Mouse (Mus musculus) ES-E14 (cell line): Measurements from ENCODE around the gene Man2a1. TPM values are rescaled to one million over a fixed set of nuclear protein-coding genes. Genes with fewer than 3 reads are reported as not detected.

ENCODE experiments used
- DNase-seq: peaks from one replicate; pipeline ENCODE4 v3.0.0-alpha.2; 2013; ENCODE audit warnings: low read depth, low spot score
- H3K27ac ChIP-seq: 2 replicates; pipeline ENCODE4 v1.5.1; 2012; ENCODE audit warnings: low read depth, mild to moderate bottlenecking, low read length, moderate library complexity, mixed read lengths; ENCODE audit not compliant: poor library complexity, insufficient read depth, severe bottlenecking
- H3K36me3 ChIP-seq: 2 replicates; pipeline ENCODE4 v1.6.1; 2012; ENCODE audit warnings: mild to moderate bottlenecking, low read length, moderate library complexity, mixed read lengths; ENCODE audit not compliant: control insufficient read depth, poor library complexity, insufficient read depth, severe bottlenecking
- H3K4me1 ChIP-seq, 2 experiments: fragments of 150-350 bp in 1 of 2; sonication (generic) in 1 of 2; 2 replicates each; pipeline ENCODE4 v1.6.1; 2012; ENCODE audit warnings: low read length in 2 of 2, mild to moderate bottlenecking in 1 of 2, mixed read lengths in 1 of 2; ENCODE audit not compliant: control insufficient read depth in 2 of 2, insufficient read depth in 2 of 2, poor library complexity in 1 of 2
- H3K4me3 ChIP-seq, 2 experiments: fragments of 150-350 bp in 1 of 2; sonication (generic) in 1 of 2; 2 replicates each; pipeline ENCODE4 v1.5.1; 2012; ENCODE audit warnings: low read length in 2 of 2, low read depth in 1 of 2, mild to moderate bottlenecking in 1 of 2, mixed read lengths in 1 of 2; ENCODE audit not compliant: insufficient read depth in 1 of 2, poor library complexity in 1 of 2, severe bottlenecking in 1 of 2
- H3K9ac ChIP-seq: 2 replicates; pipeline ENCODE4 v1.6.1; 2012; ENCODE audit warnings: low read depth, mild to moderate bottlenecking, low read length, mixed read lengths; ENCODE audit not compliant: poor library complexity, insufficient read depth, severe bottlenecking
- H3K9me3 ChIP-seq: fragments of 150-350 bp; sonication (generic); 2 replicates; pipeline ENCODE4 v1.6.1; 2012; ENCODE audit warnings: low read depth, mild to moderate bottlenecking, low read length; ENCODE audit not compliant: control insufficient read depth, insufficient read depth
- CHD2 ChIP-seq: IDR thresholded peaks from 2 replicates; pipeline ENCODE4 v1.6.1; 2014; ENCODE audit warnings: mild to moderate bottlenecking, low read depth, low read length, inconsistent platforms
- HCFC1 ChIP-seq: IDR thresholded peaks from 2 replicates; pipeline ENCODE4 v1.6.1; 2012; ENCODE audit warnings: low read length, inconsistent platforms, borderline replicate concordance; ENCODE audit not compliant: insufficient read depth
- MAFK ChIP-seq: IDR thresholded peaks from 2 replicates; pipeline ENCODE4 v1.6.1; 2014; ENCODE audit warnings: mild to moderate bottlenecking, low read depth, low read length, inconsistent platforms; ENCODE audit not compliant: insufficient read depth
- ZC3H11A ChIP-seq: IDR thresholded peaks from 2 replicates; pipeline ENCODE4 v1.6.1; 2012; ENCODE audit warnings: low read depth, mild to moderate bottlenecking, inconsistent platforms, low read length, borderline replicate concordance
- ZNF384 ChIP-seq: IDR thresholded peaks from 2 replicates; pipeline ENCODE4 v1.6.1; 2012; ENCODE audit warnings: low read depth, low read length, inconsistent platforms
- in situ Hi-C, 2 experiments: fragments of 600-800 bp; cut with MboI; formaldehyde crosslinking; loops; one replicate each; pipeline ENCODE4 v1.15.1; 2025; ENCODE audit warnings: low sequenced_read_pairs in 2 of 2, inconsistent platforms in 1 of 2; ENCODE audit not compliant: unreplicated experiment in 2 of 2
- total RNA-seq: library from RNA; depleted of rRNA; stranded (reverse); fragments of 300-350 nt; gene quantifications from 2 replicates; pipeline ENCODE4 v1.2.3, GENCODE M21; 2012

Man2a1 gene
- total RNA-seq, 1 experiment: 42.7 TPM

DNA sequence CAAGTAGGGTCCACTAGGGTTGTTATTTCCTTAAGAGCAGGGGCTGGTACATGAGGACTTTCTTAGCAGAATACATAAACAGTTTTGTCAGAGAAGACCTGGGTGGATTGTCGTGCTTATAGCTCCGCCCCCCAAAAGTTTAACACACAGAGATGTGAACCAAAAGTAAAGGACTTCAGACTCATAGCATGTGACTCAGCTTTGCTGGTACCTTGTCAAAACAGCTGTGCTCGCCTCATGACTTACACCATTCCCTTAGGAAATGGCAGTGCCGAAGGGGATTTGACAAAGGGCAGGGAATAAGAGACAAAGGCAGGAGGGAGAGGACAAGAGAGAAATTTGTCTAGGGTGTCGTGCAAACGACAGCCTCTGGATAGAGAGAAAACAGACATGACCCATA lies 166.0 kb downstream of the Man2a1 start:
- TF ChIP-seq ZC3H11A: no peak
- no peak for TF ChIP-seq MAFK
- no peak for TF ChIP-seq HCFC1
- TF ChIP-seq CHD2: no peak
- H3K27ac ChIP-seq: no peak overlapping the region
- in situ Hi-C loops: no loop called here
- no peak overlapping the region for H3K4me3 ChIP-seq
- no peak overlapping the region for H3K9ac ChIP-seq
- no peak for DNase-seq
- no peaks in the 10 kb centered on the region for H3K4me1 ChIP-seq
- H3K9me3 ChIP-seq: no peaks in the 10 kb centered on the region
- no peaks in the 10 kb centered on the region for H3K36me3 ChIP-seq

DNA sequence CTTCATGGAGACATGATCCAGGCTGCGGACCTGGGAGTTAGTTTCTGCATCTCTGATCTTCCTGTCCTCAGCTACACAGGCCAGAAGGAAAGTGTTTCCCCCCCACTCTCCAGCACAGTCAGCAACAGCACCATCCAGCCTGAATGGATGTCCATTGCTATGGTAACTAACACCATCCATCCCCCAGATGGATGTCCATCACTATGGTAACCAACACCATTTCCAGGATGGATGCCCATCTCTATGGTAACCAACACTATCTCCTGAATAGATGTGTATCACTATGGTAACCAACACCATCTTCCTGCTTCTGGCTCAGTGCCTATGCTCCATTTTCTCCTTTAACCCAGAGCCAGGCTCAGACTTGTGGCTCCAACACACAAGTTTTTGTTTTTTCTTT lies 169.7 kb downstream of the Man2a1 start:
- H3K4me3 ChIP-seq: no peak overlapping the region
- no peaks in the 10 kb centered on the region for H3K4me1 ChIP-seq
- H3K9me3 ChIP-seq: no peaks in the 10 kb centered on the region
- DNase-seq: no peak
- H3K27ac ChIP-seq: no peak overlapping the region
- in situ Hi-C loops: no loop called here
- TF ChIP-seq ZC3H11A: no peak
- H3K9ac ChIP-seq: no peak overlapping the region
- no peaks in the 10 kb centered on the region for H3K36me3 ChIP-seq

DNA sequence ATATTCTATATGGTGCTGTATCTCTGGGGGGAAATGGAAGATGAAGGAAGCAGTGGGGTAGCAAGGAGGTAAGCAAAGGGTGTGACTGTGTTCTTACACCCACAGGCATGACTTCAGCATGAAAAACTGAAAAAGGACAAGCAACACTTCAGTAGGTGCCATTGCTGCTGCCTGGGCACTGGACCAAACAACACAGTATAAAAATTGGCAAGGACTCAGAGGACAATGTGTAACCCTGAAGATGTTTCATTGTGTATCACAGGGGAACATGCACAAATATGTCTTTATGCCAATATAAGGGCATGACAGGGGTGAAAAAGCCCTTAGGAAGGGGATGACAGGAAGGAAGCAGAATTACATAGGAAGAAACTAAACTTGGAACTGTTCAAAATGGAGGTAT lies 172.1 kb downstream of the Man2a1 start:
- Histone ChIP-seq H3K4me1 (no peaks in the 10 kb centered on the region), H3K27ac (no peak overlapping the region), H3K9me3 (no peaks in the 10 kb centered on the region), H3K9ac (no peak overlapping the region), H3K4me3 (no peak overlapping the region), H3K36me3 (no peaks in the 10 kb centered on the region)
- no peak for DNase-seq
- TF ChIP-seq MAFK: no peak
- no peak for TF ChIP-seq ZC3H11A
- TF ChIP-seq ZNF384: no peak
- TF ChIP-seq CHD2: no peak
- TF ChIP-seq HCFC1: no peak
- in situ Hi-C loops: no loop called here

DNA sequence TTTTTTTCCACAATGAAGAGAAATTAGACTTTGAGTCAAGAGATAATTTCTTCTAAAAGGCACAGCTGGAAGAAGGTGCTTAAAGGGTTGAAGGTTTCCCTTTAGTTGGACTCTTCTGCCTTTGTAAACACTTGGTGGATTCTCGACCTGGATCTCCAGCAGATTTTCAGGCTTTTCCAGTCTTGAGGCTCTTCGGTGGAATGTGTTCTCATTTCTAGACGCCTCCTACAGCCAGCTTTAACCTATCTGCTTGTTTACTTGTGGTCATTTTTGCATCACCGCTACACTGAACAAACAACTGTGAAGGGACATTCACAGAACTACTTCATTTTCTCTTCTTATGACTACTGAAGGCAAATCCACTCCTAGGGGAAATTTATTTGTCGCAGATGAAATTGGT lies 173.7 kb downstream of the Man2a1 start:
- H3K4me1 ChIP-seq: no peaks in the 10 kb centered on the region
- H3K4me3 ChIP-seq: no peak overlapping the region
- no peaks in the 10 kb centered on the region for H3K36me3 ChIP-seq
- DNase-seq: no peak
- no peak overlapping the region for H3K27ac ChIP-seq
- H3K9ac ChIP-seq: no peak overlapping the region
- no peak for TF ChIP-seq HCFC1
- no peak for TF ChIP-seq ZC3H11A
- TF ChIP-seq ZNF384: no peak
- no peak for TF ChIP-seq CHD2
- no peak for TF ChIP-seq MAFK
- no peaks in the 10 kb centered on the region for H3K9me3 ChIP-seq
- in situ Hi-C loops: no loop called here

DNA sequence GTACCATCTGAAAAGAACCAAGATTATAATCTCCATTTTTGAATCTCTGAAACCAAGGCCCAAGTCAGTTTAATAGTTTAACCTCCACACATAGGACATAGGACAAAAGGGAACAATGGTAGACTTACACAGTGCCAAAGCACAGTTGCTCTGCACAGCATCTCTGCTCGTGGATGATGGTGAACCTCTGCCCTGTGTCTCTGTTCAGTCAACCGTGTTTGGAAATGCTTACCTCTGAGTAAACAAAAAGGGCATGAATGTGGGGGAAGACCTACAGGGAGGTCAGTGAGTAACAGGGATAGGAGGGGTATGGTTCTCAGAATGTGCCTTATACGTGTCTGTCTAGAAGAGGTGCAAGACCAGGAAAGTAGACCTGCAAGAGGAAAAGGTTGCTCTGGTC lies 177.8 kb downstream of the Man2a1 start:
- H3K9ac ChIP-seq: no peak overlapping the region
- no peak for DNase-seq
- no peak overlapping the region for H3K27ac ChIP-seq
- no peaks in the 10 kb centered on the region for H3K4me1 ChIP-seq
- H3K4me3 ChIP-seq: no peak overlapping the region
- no peaks in the 10 kb centered on the region for H3K36me3 ChIP-seq
- no peaks in the 10 kb centered on the region for H3K9me3 ChIP-seq
- TF ChIP-seq ZNF384 (no peak), HCFC1 (no peak), MAFK (no peak)
- in situ Hi-C loops: no loop called here
